Mouse (Mus musculus) cerebellum, postnatal 14 days (tissue): Measurements from ENCODE around the gene Ubxn2a.

Source experiments
- DNase-seq, 2 experiments: peaks; one replicate each; pipeline ENCODE4 v3.0.0; 2021; ENCODE audit warnings: mixed read lengths in 2 of 2

The Ubxn2a gene

GRCm38 (mm10) chr12:4878296-4878783, 29.2 kb downstream of the Ubxn2a start:
- no peak for DNase-seq

- no peak for DNase-seq
Measured at GRCm38 (mm10) chr12:4875623-4876022, 31.9 kb downstream of the Ubxn2a start.

- DNase-seq, result peak; percentile 53 to 65
Measured at GRCm38 (mm10) chr12:4874161-4874927, 33.2 kb downstream of the Ubxn2a start, which contains the start of gene Mfsd2b. TSS of gene Mfsd2b (minus strand) at chr12:4874359.

GRCm38 (mm10) chr12:4873531-4873930, 34.0 kb downstream of the Ubxn2a start:
- no peak for DNase-seq

- no peak for DNase-seq
Measured at GRCm38 (mm10) chr12:4872983-4873477, 34.5 kb downstream of the Ubxn2a start.

GRCm38 (mm10) chr12:4872273-4872672, 35.2 kb downstream of the Ubxn2a start:
- DNase-seq, result no peak

- no peak for DNase-seq
Measured at GRCm38 (mm10) chr12:4871260-4871659, 36.2 kb downstream of the Ubxn2a start.

- DNase-seq, result no peak
Measured at GRCm38 (mm10) chr12:4868924-4869323, 38.6 kb downstream of the Ubxn2a start.

GRCm38 (mm10) chr12:4864338-4864690, 43.2 kb downstream of the Ubxn2a start:
- no peak for DNase-seq

GRCm38 (mm10) chr12:4863654-4864337, 43.7 kb downstream of the Ubxn2a start:
- peak; percentile 56 to 66 for DNase-seq

- no peak for DNase-seq
Measured at GRCm38 (mm10) chr12:4862672-4863071, 44.8 kb downstream of the Ubxn2a start.

- no peak for DNase-seq
Measured at GRCm38 (mm10) chr12:4859241-4859914, 48.1 kb downstream of the Ubxn2a start.

- no peak for DNase-seq
Measured at GRCm38 (mm10) chr12:4856834-4857233, 50.7 kb downstream of the Ubxn2a start.

GRCm38 (mm10) chr12:4856160-4856559, 51.3 kb downstream of the Ubxn2a start:
- DNase-seq, result peak; percentile 21 to 44

- DNase-seq, result peak; percentile 39 to 60
Measured at GRCm38 (mm10) chr12:4843741-4844140, 63.8 kb downstream of the Ubxn2a start.

GRCm38 (mm10) chr12:4842890-4843597, 64.5 kb downstream of the Ubxn2a start, which contains the start of gene Wdcp:
TSS of gene Wdcp (plus strand) at chr12:4843303.
- DNase-seq, result peak; percentile 88 to 93

- no peak for DNase-seq
Measured at GRCm38 (mm10) chr12:4842456-4842855, 65.0 kb downstream of the Ubxn2a start.

- peak; percentile 77 to 81 for DNase-seq
Measured at GRCm38 (mm10) chr12:4841392-4841887, 66.1 kb downstream of the Ubxn2a start, which contains the start of gene Fkbp1b. TSS of gene Fkbp1b (minus strand) at chr12:4841591.

- peak; percentile 45 to 52 for DNase-seq
Measured at GRCm38 (mm10) chr12:4840741-4841140, 66.8 kb downstream of the Ubxn2a start.

GRCm38 (mm10) chr12:4840010-4840409, 67.5 kb downstream of the Ubxn2a start:
- DNase-seq, result no peak

GRCm38 (mm10) chr12:4836959-4837358, 70.5 kb downstream of the Ubxn2a start:
- DNase-seq, result no peak
